Mouse (Mus musculus): ENCODE data around the gene Mat2b. TPM values are rescaled to one million over a fixed set of nuclear protein-coding genes. Genes with fewer than 3 reads are reported as not detected.
A peak's percentile ranks its signal among the peaks of the same experiment; 100 is the strongest.

Mat2b gene
- polyA plus RNA-seq, 1 experiment from 2014 or later = 61.3 TPM

DNA sequence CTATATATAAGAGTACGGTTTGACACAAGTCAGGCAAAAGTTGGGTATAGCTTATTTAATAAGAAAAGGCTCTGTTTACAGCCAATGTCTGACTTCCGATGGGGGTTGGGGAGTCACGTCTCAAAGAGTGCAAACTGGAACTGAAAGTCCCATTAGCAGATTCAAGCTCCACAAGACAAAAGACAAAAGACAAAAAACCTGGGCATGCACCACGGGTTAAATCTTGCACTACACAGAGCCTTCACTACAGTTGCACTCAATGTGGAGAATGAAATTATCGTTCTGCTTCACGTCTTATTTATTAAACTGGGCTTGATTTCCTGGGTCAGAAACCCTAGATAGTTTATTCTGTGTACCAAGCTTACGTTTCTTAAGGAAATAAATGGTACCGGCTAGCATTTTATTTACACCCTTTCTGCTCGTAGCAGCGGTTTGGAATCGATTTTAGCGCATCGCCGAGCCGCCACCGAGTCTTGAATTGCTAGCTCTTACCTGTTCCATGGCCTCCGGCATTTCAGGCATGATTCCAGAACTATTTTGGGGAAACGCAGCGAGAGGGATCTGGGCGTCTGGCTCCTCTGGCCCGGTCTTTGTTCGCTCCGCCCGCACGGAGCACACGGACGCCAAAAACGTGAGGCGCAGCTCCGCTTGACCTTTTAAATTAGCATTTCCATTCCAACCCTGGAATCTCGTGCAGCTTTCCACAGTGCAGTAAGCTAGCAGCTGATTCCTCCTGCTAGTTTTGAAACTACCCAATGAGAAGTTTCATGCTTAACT is 504 bp downstream of the Mat2b start:
- Histone ChIP-seq H3K4me1 (replicated peaks) (peaks cover 33% of the 10 kb centered on the region), H3K4me3 (replicated peaks) (peak overlapping the region; percentile 74), H3K9ac (peak overlapping the region; percentile 76), H3K36me3 (no peaks in the 10 kb centered on the region), H3K4me2 (peak overlapping the region; percentile 92), H3K27me3 (no peaks in the 10 kb centered on the region), H3K27ac (peak overlapping the region; percentile 96), H3K9me3 (replicated peaks) (no peaks in the 10 kb centered on the region)
- DNase-seq (peak; percentile 48), ATAC-seq (ENCODE audit: low read depth) (no peak)
- under 1% methylated on average over 31 of the region's 31 CpGs for WGBS (ENCODE audit: insufficient replicate concordance)

DNA sequence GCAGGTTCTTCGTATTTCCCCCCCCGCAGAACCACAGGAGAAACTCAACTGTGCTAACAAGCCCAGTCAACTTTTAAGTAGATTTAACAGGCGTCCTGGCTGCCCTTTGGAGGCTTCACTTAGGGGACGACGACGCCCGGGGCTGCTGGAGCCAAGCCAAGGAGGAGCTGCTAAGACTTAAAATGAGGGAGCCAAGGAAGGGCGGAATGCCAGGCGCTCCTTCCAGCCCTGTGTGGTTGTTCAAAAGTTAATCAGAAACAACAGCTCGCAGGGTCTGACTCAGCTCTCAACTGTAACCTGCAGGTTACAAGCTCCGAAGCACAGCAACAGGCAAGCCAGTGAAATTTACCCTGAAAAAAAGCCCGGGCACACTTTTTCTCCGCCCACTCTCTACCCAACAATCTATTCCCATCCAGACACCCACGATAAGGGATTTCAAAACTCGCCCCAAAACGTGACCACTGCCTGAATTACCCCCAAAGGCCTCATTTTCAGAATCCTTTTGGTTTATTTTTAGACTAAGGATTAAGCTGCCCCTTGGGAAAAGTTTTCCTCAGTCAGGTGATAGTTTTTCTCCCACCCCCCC is 1.5 kb downstream of the Mat2b start:
- Histone ChIP-seq H3K4me1 (replicated peaks) (peaks cover 33% of the 10 kb centered on the region), H3K36me3 (no peaks in the 10 kb centered on the region), H3K9me3 (replicated peaks) (no peaks in the 10 kb centered on the region), H3K9ac (peak overlapping the region; percentile 76), H3K4me3 (replicated peaks) (peak overlapping the region; percentile 74), H3K27ac (peak overlapping the region; percentile 96), H3K27me3 (no peaks in the 10 kb centered on the region), H3K4me2 (peak overlapping the region; percentile 92)
- ATAC-seq (ENCODE audit: low read depth) (peak; percentile 14), DNase-seq (peak; percentile 67)
- WGBS (ENCODE audit: insufficient replicate concordance) = under 1% methylated on average over 16 of the region's 16 CpGs

DNA sequence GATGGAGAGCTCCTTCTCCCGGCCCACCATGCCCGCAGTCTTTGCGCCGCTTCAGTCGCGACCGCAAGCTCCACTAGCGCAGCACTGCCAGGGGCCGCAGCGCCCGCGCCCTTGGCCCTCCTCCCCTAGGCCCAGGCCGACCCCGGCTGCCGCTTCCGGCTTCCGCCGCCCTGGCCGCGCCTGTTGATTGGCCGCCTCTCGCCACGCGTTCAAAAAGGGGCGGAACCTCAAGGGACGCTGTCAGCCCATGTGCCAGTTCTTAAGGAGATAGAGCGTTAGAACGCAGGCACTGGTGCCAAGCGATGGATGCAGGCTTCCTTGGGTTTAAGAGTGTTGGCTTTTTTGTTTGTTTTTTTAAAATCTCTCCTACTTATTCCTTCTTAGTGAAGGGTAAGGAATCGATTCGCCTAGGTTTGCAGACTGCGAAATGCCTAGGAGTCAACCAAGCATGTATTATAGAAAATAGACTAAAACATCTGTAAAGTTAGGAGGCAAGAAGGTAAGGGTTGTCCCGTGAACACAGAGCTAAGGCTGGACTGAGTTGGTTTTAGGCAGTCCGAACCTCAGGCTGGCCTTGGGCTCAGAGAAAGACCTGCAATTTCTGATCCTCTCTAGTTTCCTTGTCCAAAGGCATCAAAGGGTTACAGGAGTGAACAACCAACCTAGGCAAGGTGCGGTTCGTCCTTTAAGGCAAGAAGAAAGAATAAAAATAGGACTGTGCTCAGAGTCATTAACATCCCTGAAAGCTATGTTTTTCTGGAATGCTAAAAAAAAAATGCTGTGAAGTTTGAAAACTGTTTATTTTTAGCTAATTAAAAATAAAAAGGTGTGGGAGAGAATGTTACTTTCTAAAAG is 2.3 kb downstream of the Mat2b start:
- peak overlapping the region; percentile 79 for H3K9ac ChIP-seq
- no peaks in the 10 kb centered on the region for H3K27me3 ChIP-seq
- H3K4me1 ChIP-seq (replicated peaks) = peaks cover 33% of the 10 kb centered on the region
- DNase-seq (peak; percentile 93), ATAC-seq (ENCODE audit: low read depth) (peak; percentile 96)
- H3K36me3 ChIP-seq = no peaks in the 10 kb centered on the region
- H3K27ac ChIP-seq = peak overlapping the region; percentile 96
- peak overlapping the region; percentile 92 for H3K4me2 ChIP-seq
- H3K4me3 ChIP-seq (replicated peaks) = peak overlapping the region; percentile 74
- H3K9me3 ChIP-seq (replicated peaks) = no peaks in the 10 kb centered on the region
- under 1% methylated on average over 36 of the region's 36 CpGs for WGBS (ENCODE audit: insufficient replicate concordance)

DNA sequence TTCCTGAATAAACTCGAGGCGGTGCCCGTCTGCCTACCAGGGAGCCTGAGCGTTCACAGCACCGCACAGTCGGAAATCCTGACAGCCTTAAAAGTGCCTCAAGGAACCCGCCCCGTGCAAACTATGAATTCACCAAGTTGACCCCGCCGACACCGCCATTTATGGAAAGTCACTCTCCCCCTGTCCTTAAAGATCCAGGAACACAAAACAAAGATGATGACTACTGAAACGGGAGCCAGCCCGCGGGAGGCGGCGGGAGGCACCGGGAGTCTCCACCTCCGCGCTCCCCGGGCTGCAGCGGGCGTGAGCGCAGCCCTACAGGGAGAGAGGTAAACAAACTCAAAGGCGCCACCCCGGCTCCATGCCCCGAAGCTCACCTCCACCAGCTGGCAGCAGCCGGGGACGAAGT is 2.9 kb downstream of the Mat2b start:
- Histone ChIP-seq H3K27ac (peak overlapping the region; percentile 81), H3K9me3 (replicated peaks) (no peaks in the 10 kb centered on the region), H3K36me3 (peaks cover 6% of the 10 kb centered on the region), H3K4me3 (replicated peaks) (peak overlapping the region; percentile 74), H3K27me3 (no peaks in the 10 kb centered on the region), H3K9ac (peak overlapping the region; percentile 79), H3K4me1 (replicated peaks) (peaks cover 33% of the 10 kb centered on the region), H3K4me2 (peak overlapping the region; percentile 92)
- WGBS (ENCODE audit: insufficient replicate concordance) = under 1% methylated on average over 28 of the region's 28 CpGs
- ATAC-seq (ENCODE audit: low read depth) = peak; percentile 88
- DNase-seq = no peak

DNA sequence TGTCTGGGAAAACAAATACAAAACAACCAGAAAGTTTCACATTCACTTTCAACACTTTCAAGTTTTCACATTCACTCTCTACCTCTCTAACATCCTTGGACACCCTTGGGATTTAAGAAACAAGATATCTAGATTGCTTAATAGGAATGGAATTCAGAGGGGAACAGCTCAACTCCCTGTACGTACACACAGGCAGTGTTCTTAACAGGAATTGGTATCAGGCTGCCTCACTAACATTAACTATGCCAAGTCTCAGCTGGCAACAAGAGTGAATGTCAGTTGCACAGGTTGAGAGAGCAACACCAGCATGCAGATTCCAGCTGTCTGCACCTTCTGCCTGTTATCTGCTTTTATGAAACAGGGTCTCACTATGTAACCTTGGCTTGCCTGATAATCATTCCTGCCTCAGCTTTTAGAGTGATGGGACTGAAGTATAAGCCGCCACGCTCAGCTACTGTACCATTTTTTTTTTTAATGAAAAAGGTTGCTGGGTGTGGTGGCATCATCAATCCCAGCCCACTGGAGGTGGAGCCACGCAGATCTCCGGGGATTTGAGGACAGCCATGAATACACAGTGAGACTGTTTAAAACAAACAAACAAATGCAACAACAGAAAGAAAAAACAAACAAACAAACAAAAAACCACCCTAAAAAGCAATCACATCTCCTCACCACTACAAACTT is 4.4 kb downstream of the Mat2b start:
- Histone ChIP-seq H3K36me3 (peaks cover 21% of the 10 kb centered on the region), H3K9me3 (replicated peaks) (no peaks in the 10 kb centered on the region), H3K27me3 (no peaks in the 10 kb centered on the region), H3K9ac (peak overlapping the region; percentile 79), H3K4me3 (replicated peaks) (peak overlapping the region; percentile 74), H3K4me1 (replicated peaks) (peaks cover 33% of the 10 kb centered on the region), H3K4me2 (peak overlapping the region; percentile 92), H3K27ac (peak overlapping the region; percentile 50; the same call in 1 of the 2 replicates)
- 47% methylated on average over 5 of the region's 5 CpGs for WGBS (ENCODE audit: insufficient replicate concordance)
- DNase-seq (no peak), ATAC-seq (ENCODE audit: low read depth) (no peak)

DNA sequence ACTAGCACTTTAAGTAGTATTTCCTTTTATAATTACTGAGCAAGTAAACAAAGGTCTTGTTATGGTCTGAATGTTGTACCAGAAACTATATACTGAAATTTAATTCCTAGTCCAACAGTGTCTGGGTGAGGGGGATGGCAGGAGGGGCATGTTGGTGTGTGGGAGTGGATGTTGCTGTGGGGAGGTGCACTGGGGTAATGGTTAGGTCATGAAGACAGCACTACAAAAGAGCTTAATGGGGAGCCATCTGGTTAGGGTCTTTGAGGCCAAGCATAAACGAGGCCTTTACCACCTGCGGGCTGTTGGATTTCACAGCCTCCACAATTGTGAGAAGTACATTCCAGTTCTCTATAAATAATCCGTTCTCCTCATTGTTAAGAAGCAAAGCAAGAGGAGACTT is 11.7 kb downstream of the Mat2b start:
- no peak overlapping the region for H3K27ac ChIP-seq
- no peak overlapping the region for H3K9ac ChIP-seq
- H3K4me2 ChIP-seq = no peak overlapping the region
- no peak for ATAC-seq (ENCODE audit: low read depth)
- no peaks in the 10 kb centered on the region for H3K4me1 ChIP-seq (replicated peaks)
- no peaks in the 10 kb centered on the region for H3K27me3 ChIP-seq
- peaks cover 85% of the 10 kb centered on the region for H3K36me3 ChIP-seq
- no peak overlapping the region for H3K4me3 ChIP-seq (replicated peaks)
- no peak for DNase-seq
- no peaks in the 10 kb centered on the region for H3K9me3 ChIP-seq (replicated peaks)
- 90% methylated on average over 3 of the region's 3 CpGs for WGBS (ENCODE audit: insufficient replicate concordance)

DNA sequence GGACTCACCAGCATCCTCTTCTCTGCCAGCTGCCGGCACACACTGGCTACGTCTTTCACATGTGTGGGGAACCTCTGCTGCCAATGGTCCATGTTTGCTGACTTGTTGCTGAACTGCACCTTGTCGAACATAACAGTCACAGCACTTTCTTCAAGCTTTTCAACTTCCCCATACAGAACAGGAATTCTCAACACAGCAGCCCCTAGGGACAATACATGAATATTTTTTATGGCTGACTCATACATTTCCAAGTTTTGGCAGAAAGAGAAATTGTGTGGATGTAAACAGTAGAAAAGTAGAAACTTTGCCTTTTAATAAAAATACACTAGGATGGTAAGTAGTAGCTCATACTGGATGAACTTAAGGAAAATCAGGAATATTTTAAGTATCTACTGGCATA is 12.5 kb downstream of the Mat2b start:
- H3K36me3 ChIP-seq = peaks cover 91% of the 10 kb centered on the region
- ATAC-seq (ENCODE audit: low read depth) = no peak
- no peaks in the 10 kb centered on the region for H3K27me3 ChIP-seq
- WGBS (ENCODE audit: insufficient replicate concordance) = 83% methylated on average over 3 of the region's 3 CpGs
- no peak for DNase-seq
- H3K9ac ChIP-seq = no peak overlapping the region
- no peak overlapping the region for H3K4me2 ChIP-seq
- H3K4me3 ChIP-seq (replicated peaks) = no peak overlapping the region
- no peaks in the 10 kb centered on the region for H3K9me3 ChIP-seq (replicated peaks)
- no peak overlapping the region for H3K27ac ChIP-seq
- no peaks in the 10 kb centered on the region for H3K4me1 ChIP-seq (replicated peaks)

DNA sequence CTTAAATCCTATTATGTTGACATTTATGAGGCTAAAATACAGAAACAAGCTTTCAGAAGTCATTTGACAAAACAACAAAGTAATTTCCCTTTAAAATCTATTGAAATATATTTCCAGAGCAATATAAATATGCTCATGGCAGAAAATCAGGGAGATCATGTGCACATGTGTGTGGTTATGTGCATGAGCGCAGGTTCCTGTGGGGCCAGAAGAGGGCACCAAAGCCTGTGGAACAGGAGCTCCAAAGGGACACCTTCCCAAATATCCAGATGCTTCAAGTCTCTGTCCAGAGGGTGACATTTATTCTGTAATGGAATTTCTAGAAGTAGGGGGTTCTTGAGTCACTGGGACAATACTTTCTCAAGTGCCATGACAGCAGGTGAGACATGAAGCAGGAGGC is 17.8 kb downstream of the Mat2b start:
- ATAC-seq (ENCODE audit: low read depth) (no peak), DNase-seq (peak; percentile 8)
- Histone ChIP-seq H3K27ac (no peak overlapping the region), H3K9ac (no peak overlapping the region), H3K4me1 (replicated peaks) (no peaks in the 10 kb centered on the region), H3K27me3 (no peaks in the 10 kb centered on the region), H3K4me3 (replicated peaks) (no peak overlapping the region), H3K36me3 (peaks cover 47% of the 10 kb centered on the region), H3K9me3 (replicated peaks) (no peaks in the 10 kb centered on the region), H3K4me2 (no peak overlapping the region)
- 81% methylated on average over 1 of the region's 1 CpGs for WGBS (ENCODE audit: insufficient replicate concordance)

DNA sequence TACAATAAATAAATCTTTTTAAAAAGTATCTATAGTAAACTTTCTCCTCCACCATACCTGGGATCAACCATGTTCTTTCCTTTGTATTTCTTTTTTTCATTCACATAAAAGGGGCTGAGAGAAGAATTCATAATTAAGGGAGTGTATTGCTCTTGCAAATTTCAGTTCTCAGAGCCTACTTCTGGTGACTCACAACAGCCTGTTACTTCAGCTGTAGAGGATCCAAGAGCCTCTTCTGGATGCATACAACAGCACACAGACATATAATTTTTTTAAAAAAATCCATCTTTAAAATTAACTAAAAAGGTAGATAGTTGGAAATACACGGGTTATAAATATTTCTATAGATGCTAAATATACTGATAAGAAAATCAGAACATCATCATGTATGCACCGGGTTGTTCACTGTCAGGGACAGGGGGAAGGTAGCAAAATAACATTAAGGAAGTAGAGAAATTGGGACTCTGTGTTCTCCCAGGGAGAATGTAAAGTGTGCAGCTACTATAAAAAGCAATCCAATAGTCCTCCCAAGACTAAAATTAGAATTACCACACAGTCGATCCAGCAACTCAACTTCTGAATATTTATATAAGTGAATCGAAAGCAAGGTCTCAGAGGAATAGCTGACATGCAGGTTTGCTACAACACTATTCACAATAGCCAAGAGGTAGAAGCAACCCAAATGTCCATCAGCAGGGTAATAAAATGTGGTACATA is 19.8 kb downstream of the Mat2b start:
- WGBS (ENCODE audit: insufficient replicate concordance) = 58% methylated on average over 4 of the region's 4 CpGs
- H3K36me3 ChIP-seq = peaks cover 30% of the 10 kb centered on the region
- no peak overlapping the region for H3K4me2 ChIP-seq
- no peak overlapping the region for H3K27ac ChIP-seq
- H3K4me3 ChIP-seq (replicated peaks) = no peak overlapping the region
- ATAC-seq (ENCODE audit: low read depth) (no peak), DNase-seq (no peak)
- H3K9me3 ChIP-seq (replicated peaks) = no peaks in the 10 kb centered on the region
- no peaks in the 10 kb centered on the region for H3K27me3 ChIP-seq
- no peaks in the 10 kb centered on the region for H3K4me1 ChIP-seq (replicated peaks)
- H3K9ac ChIP-seq = no peak overlapping the region

DNA sequence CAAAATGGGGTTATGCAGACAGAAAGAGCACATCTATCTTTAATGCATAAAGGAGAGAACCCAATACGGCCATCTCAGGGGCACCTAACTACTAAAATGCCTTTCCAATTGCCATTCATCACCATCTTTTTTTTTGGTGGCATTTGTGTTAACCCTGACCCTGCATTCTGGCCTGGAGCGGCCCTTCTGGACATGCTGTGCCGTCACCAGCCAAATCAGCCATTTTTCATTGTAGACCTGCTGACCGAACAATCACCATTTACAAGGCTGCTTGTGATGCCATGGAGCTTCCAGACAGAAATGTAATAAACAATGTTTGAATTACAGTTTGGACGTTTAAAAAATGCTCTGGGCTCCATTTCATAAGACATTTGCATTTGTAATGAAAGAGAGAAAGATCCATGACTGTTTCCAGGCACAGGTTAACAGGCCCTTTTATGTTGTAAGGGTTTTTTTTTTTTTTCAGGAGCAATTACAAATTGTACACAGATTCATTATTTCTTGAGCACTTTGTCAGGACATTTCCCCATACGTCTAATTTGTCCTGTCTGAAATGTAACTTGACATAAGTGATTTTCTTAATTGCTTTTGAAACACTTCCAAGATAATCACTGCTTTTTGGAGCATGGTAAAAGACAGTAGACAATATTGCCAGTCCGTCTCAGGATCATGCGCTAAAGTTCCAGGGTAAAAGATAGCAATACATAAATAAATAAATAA is 45.1 kb downstream of the Mat2b start:
- no peaks in the 10 kb centered on the region for H3K27me3 ChIP-seq
- no peaks in the 10 kb centered on the region for H3K36me3 ChIP-seq
- WGBS (ENCODE audit: insufficient replicate concordance) = 71% methylated on average over 8 of the region's 8 CpGs

More for the DNA sequence above, 45.1 kb downstream of the Mat2b start:
- Histone ChIP-seq H3K4me2 (no peak overlapping the region), H3K4me1 (replicated peaks) (no peaks in the 10 kb centered on the region), H3K4me3 (replicated peaks) (no peak overlapping the region), H3K27ac (no peak overlapping the region), H3K9ac (no peak overlapping the region), H3K9me3 (replicated peaks) (no peaks in the 10 kb centered on the region)
- ATAC-seq (ENCODE audit: low read depth) = no peak
- DNase-seq = no peak

All from liver, embryonic 13.5 days (tissue).